Mouse (Mus musculus) frontal cortex, postnatal 36 days (tissue): Measurements from ENCODE around the gene Smarcc1.
"Not testable (repeated sequence)": the region's sequence is repeated elsewhere in the genome, so short reads cannot be mapped to it uniquely, and the experiment has no call there.

Source experiments
- DNase-seq, 2 experiments: peaks; one replicate each; pipeline ENCODE4 v3.0.0; 2022; ENCODE audit warnings: low spot score in 2 of 2

Smarcc1 gene

DNA sequence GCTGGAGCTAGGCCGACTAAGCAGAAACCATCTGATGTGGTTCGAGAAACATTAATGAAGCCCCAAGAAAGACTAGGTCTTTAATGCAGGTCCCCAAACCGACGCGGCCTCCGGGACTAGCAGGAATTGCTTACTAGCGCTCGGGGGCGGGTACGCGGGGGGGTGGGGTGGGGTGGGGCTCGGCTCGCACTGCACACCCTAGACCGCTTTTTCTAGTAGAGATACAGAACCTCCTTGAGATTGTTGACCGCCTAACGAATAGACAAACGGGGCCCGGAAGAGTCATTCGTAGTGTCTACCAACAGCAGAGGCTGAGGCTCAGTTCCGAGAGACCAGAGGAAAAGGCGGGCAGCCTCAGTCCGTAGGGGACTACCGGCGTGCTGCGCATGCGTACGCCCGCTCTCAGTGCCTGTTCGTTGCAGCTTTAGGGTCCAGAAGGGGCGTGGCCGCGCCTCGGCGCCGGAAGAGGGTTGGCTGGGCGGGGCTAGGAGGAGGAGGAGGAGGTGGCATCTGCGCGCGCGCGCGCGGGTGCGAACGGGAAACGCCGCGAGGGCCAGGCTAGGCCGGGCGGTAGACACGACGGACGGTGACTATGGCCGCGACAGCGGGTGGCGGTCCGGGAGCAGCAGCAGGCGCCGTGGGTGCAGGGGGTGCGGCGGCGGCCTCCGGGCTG is 14.2 kb downstream of the Smarcc1 start:
- DNase-seq: peak; percentile 98 to 99

DNA sequence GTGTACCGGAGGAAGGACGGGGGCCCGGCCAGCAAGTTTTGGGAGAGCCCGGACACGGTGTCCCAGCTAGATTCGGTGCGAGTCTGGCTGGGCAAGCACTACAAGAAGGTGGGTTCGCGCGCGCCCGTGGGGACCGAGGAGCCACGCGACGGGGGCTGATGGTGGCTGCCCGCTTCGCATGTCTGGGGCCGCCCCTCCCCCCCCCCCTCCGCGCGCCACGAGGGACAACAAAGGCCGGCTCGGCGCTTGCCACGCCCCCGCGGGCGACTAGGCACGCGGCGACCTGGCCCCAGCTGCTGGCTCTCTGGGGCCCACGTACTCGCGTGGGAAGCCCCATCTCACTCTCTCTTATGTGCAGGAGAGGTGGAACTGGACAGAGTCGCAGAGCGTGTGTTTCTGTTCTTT is 14.7 kb downstream of the Smarcc1 start:
- peak; percentile 20 to 26 for DNase-seq

DNA sequence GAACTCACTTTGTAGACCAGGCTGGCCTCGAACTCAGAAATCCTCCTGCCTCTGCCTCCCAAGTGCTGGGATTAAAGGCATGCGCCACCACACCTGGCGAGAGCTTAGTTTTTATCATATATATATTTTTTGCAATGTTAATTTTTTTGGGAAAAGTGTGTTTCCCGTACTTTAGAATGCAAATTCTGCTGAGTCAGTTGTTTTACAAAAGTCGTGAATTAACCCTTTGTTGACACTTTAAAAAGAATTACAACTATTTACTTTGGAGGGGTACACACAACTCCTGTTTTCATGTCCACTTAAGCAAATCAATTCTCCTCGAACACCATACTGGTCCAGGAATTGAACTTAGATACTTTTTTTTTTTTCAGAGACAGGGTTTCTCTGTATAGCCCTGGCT is 15.4 kb downstream of the Smarcc1 start:
- DNase-seq: no peak

DNA sequence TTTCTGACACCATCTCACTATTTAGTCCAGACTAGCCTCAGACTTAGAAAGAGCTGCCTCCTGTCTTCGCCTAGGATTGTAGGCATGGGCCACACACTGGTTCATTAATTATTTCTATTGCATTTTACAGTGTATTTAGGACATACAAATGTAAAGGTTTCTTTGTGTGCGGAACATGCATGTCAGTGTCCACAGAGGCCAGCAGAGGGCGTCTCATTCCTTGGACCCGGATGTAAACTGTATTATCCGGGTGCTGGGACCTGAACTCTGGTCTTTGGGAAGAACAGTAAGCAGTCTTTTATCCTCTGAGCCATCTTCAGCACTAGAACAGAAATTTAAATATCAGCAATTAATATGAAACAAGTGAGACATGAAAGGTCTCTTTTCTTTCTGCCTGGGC is 16.7 kb downstream of the Smarcc1 start:
- DNase-seq: no peak

DNA sequence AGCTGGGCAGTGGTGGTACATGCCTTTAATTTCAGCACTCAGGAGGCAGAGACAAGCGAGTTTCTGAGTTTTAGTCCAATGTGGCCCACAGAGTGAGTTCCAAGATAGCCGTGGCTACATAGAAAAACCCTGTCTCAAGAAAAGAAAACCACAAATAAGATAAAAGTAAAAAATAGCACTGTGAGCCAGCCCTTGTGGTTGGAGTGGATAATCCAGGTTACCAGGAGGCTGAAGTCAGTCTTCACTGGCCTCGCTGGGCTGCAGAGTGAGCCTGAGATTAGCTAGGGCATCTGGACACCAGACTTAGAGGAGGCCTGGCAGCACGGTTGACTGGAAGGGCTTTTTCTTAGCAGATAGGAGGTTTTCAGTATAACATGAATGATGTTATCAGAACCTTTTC is 21.6 kb downstream of the Smarcc1 start:
- no peak for DNase-seq

DNA sequence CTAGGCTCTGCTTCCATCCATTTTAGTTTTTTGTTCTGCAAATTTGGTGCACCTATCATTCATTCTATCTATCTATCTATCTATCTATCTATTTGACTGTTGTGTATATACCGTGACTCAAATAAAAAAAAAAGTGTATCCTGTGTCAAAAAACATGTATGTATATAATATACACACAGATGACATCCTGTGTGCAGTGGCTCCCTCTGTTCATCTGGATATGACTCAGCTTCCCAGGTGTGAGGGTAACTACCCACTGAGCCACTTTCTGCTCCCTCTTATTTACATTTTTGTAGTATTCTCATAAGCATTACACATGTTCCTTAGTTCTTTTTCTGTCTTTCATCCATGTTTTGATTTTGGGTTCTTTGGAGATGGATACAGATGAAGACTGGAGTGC is 24.6 kb downstream of the Smarcc1 start:
- DNase-seq: no peak

DNA sequence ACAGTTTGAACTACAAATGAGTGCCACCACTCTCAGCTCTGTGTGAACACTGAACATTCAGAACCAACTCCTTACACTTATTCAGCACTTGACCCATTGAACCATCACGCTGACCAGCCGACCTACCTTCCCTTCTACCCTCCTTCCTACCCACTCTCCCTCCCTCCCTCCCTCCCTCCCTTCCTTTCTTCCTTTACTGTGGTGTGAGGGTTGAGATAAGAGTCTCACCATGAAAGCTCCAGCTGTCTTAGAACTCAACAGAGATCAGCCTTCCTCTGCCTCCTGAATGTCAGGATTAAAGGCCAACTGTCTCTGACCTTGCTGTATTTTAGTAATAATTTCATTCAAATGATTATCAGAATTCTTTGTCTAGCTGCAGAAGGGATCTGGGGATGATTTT is 31.1 kb downstream of the Smarcc1 start:
- DNase-seq: no peak

DNA sequence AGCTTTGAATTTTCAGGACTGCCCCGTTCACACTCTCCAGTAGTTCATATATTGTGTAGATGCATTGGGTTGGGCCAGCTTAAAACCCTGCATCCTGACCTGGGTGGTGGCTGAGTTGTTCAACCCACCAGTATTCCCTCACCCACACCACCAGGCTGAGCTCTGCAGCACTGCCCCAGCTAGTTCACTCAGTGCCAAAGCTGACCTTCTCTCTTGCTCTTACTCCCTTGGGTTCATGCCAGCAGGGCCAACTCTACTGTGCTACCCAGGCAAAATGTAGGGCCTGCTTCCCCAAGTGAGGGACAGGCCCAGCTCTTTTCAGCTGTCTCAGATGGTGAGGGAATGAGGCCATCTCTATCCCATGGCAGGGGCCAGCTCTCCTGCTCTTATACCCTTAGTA is 41.5 kb downstream of the Smarcc1 start:
- no peak for DNase-seq

DNA sequence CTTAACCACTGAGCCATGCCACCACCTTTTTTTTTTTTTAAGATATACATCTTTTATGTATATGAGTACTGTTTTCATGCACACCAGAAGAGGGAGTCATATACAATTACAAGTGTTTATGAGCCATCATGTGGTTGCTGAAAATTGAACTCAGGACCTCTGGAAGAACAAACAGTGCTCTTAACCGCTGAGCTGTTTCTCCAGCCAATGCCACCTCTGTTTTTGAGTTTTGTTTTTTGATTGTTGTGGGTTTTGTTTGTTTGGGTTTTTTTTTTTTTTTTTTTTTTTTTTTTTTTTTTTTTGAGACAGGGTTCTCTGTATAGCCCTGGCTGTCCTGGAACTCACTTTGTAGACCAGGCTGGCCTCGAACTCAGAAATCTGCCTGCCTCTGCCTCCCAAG is 43.0 kb downstream of the Smarcc1 start:
- not testable (repeated sequence) for DNase-seq

DNA sequence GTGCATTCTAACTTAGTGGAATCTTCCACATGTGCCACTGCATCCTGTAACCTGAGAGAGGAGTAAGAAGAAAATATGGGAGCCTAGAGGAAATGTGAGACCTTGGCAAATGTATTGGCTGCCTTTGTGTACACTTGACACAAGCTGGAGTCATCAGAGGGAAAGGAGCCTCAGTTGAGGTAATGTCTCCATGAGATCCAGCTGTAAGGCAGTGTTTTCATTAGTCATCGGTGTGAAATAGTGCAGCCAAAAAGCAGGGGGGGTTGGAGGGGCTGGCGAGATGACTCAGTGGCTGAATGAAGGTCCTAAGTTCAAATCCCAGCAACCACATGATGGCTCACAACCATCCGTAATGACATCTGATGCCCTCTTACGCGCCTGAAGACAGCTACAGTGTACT is 44.9 kb downstream of the Smarcc1 start:
- DNase-seq: no peak

DNA sequence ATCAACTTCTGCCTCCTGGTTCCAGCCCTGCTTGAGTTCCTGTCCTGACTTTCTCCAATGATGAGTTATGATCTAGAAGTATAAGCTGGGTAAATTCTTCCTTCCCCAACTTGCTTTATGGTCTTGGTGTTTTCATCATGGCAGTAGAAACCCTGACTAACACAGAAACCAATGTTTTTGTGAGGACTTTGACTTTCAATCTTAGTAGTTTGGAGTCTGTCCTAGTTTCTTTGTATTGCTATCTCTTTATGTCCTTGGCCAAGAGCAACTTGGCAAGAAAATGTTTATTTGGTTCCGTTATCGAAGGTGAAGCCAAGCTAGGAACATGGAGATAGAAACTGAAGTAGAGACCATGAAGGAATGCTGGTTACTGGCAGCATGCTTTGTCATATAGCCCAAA is 45.6 kb downstream of the Smarcc1 start:
- DNase-seq: no peak

DNA sequence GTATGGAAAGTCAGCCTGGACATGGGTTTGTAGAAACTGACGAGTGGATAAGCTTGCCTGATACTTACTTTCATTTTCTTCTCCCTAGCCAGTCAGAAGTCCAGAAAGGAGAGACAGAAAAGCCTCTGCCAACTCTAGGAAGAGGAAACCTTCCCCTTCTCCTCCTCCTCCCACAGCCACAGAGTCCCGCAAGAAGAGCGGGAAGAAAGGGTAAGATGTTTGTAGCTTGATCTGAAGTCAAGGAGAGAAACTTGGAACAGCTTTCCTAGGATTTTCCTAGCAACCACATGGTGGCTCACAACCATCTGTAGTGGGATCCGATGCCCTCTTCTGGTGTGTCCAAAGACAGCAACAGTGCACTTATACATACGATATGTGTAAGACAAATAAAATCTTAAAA is 53.4 kb downstream of the Smarcc1 start:
- DNase-seq: peak; percentile 4 to 56

DNA sequence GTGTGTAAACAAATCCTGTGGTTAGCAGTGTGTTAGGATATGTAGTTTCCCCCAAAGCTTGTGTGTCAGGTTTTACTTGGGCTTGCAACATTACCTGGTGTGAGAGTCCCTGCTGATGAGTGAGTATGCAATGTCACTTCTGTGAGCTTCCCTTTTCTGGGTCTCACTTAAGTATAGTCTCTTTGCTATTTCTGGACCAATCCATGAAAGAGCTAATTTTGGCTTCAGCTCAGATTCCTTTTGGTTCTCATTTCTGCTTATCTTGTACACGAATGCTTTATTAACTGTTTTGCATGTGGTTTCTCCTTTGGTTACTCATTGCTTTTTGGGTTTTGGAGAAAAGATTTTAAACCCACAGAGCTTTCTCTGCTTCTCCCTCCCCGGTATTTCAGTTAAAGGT is 82.4 kb downstream of the Smarcc1 start:
- no peak for DNase-seq

DNA sequence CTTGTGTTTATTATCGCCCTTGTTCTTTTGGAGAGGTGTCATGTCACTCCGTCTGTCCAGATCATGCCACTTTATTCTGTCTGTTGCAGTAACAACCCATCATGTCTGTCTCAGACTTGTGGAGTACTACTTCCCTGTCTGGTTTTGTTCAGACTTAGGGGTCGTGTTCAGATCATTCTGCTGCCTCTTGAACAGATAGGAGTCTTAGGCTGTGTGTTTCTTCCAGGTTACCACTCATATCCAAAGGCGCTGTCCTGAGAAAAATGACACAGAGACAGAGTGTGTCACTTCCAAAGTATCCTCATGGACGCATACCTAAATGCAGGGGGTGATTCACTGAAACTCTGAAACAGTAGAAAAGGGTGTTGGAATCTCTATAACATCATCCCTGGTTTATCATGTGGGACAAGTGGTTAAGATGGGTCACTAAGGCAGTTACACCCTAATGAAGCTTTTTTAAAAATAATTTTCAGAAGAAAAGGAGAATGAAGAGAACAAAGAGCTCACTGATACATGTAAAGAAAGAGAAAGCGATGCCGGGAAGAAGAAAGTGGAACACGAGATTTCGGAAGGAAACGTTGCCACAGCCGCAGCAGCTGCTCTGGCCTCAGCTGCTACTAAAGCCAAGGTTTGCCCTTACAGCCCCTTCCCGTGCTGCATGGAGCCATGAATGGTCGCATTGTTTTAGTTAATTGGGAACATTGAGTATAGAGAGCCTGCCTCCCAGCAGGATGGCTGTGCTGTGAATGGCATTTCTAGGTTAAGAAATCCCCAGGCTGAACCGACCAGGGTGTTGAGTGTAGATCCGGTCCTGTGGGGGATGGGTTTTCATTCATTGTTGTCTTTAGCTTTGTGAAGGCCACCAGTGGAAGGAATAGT is 88.3 kb downstream of the Smarcc1 start:
- DNase-seq: peak; percentile 48 to 81

DNA sequence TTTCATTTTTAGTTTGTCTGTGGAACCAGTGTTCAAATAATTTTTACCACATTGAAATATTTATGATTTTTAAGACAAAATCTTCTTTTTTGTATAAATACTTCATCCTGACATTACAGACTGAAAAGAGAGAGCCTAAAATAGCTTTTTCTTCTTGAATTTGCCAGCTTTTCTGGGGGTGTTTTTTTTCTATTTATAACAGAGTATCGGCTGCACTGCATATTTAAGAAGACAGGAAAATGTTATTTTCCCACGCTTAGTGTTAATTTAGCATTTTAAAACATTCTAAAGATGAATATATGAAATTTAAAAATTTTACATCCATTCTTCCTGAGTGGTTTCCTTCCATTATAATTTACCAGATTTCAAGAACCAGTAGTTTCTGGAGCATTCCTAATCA is 88.9 kb downstream of the Smarcc1 start:
- DNase-seq: no peak

DNA sequence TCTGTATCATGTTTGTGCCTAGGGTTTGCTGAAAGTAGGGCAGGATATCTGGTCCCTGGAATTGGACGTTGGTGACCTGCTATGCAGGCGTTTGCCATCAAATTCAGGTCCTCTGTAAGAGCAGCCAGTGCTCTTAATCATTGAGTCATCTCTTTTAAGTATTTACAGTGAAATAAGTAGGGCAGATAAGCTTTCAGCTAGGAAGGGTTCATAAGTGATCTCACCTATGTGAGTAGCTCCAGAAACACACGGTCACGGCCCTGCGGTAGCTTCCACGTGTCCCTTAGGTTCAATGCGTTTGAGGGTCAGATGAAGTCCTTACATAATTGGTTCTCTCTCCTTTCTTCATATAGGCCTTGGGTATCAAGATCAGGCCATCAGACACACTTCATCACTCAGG is 90.8 kb downstream of the Smarcc1 start:
- DNase-seq: no peak

DNA sequence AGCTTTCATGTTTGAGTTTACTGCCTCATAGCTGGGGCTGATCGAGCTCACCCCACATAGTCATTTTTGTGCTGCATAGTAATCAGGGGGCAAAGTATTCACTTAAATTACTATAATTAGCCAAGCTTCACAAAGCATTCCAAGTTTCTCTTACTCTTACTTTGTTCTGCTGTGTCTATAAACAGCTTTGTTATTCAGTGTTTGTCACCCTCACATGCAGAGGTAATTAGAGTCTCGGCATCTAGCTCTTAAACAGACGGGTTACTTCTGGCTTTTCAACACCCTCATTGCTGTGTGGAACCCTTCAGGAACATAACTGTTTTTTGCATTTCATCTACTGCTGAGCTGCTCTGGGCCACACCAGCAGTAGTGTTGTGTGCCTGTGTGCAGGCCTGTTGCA is 91.5 kb downstream of the Smarcc1 start:
- no peak for DNase-seq

DNA sequence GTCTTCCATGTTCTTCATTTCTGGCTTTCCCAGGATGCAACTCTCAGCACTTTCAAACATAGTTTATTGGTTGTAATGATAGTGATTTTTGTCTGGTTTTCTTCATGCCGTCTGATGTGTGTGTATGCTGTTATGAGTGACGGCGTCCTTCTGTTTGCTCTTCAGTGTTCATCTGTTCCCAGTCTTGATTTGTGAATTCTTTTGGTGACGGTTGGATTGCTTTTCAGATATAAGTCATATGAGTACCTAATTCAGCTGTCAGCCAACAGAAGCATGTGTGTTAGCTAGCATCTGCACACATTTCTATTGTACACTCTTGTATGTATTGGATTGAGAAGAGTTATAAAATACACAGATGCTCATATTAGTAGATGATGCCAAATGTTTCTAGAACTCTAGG is 106.8 kb downstream of the Smarcc1 start:
- no peak for DNase-seq

DNA sequence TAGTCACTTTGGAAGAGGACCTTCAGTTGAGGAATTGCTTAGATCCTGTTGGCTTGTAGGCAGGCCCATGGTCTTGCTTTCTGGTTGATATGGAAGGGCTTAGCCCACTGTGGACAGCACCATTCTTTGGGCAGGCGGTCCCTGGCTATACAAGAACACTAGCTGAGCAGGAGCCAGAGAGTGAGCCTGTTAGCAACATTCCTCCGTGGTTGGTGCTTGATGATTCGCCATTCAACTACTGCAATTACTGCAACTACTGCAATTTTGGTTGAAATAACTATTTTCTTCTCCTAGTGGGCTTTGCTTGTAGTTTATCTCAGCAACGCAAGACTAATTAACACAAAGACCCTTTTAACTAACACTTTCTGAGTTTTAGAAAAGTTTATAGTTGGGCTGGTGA is 108.7 kb downstream of the Smarcc1 start:
- DNase-seq: no peak

DNA sequence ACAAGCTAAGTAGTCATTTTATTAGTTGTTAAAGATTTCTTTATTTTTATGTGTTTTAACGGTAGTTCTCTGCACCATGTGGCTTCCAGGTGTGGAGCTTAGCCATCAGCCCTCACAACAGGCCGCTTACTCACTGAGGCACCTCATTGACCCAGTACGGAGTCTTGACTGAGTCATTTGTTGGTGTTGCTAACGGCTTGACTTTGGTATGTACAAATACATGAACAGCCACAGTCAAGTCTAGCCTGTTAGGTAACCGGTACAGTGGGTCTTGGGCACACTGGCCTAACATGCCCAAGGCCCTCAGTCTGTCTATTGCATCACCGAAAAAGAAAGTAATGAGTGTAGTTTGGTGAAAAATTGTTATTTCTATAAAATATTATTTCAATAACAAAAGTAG is 111.2 kb downstream of the Smarcc1 start:
- no peak for DNase-seq

DNA sequence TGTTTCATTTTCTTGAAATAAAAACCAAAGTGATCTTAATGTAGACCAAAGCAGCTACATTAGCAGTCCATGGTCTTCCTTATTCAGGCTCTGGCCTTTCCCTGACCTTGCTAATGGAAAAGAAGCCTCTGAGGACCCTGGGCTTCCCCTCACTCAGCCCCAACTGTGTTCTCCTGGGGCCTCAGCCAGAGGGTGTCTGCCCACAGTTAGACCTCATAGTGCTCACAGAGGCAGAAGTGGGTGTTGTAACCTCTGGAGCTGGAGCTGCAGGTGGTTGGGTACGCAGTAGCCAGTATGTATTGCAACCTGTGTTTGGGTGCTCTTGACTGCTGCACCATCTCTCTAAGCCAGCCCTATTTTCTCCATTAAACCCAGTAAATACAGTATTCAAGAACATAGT is 111.6 kb downstream of the Smarcc1 start:
- no peak for DNase-seq

DNA sequence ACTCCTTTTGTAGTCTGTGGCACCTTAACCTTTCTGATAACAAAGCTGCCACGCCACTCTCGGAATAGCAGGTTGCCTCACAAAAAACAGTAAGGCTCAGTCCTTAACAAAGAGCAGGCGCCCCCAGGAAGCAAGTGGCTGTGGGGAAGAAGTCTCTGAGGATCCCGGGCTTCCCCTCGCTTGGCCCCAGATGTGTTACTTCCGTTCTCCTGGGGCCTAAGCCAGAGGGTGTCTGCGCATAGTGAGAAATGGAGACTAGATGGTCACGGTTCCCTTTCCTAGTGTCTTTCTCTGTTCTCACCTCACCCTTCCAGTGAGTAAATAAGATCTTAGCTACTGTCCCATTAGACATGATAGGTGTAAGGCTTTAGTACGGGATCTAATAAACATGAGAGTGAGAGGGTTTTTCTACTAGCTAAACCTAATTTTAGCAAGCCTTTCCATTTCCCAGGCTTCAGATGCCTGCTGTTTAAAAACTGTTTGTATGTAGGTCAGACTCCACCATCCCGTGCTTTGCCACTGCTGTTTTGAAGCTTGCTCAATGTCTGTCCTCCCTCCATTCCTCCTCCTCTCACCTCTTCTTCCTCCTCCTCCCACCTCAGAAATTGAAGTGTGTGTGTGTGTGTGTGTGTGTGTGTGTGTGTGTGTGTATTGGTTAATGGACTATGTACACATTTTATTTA is 112.2 kb downstream of the Smarcc1 start:
- DNase-seq: peak in 1 of 2 experiments; percentile 51
